Mouse (Mus musculus) thymus, postnatal 10 days (tissue): ENCODE data around the gene P3h3.
A peak's percentile ranks its signal among the peaks of the same experiment; 100 is the strongest.
"Not testable (repeated sequence)": the region's sequence is repeated elsewhere in the genome, so short reads cannot be mapped to it uniquely, and the experiment has no call there.

ENCODE experiments used
- DNase-seq, 2 experiments: peaks; one replicate each; pipeline ENCODE4 v3.0.0; 2021; ENCODE audit warnings: low spot score in 2 of 2

P3h3 gene

DNA sequence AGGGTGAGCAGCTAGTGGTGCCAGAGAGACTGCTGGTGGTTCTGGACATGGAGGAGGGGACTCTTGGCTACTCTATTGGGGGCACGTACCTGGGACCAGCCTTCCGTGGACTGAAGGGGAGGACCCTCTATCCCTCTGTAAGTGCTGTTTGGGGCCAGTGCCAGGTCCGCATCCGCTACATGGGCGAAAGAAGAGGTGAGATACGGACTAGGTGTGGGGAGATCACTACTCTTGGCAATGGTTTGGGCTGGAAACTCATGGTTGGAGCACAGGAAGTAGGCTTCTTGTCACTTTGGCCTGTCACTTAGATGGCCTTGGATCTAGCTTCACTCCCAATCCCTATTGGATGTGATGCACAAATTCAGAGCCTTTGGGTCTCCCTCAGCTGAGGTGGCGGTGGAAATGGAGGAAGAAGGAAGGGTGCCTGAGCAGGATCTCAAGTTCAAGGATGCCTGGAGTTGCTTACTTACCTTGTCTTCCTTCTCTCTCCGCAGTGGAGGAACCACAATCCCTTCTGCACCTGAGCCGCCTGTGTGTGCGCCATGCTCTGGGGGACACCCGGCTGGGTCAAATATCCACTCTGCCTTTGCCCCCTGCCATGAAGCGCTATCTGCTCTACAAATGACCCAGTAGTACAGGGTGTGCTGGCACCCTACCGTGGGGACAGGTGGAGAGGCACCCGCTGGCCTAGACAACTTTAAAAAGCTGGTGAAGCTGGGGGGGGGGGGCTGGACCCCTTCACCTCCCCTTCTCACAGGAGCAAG, 47.6 kb downstream of the P3h3 start:
- no peak for DNase-seq

DNA sequence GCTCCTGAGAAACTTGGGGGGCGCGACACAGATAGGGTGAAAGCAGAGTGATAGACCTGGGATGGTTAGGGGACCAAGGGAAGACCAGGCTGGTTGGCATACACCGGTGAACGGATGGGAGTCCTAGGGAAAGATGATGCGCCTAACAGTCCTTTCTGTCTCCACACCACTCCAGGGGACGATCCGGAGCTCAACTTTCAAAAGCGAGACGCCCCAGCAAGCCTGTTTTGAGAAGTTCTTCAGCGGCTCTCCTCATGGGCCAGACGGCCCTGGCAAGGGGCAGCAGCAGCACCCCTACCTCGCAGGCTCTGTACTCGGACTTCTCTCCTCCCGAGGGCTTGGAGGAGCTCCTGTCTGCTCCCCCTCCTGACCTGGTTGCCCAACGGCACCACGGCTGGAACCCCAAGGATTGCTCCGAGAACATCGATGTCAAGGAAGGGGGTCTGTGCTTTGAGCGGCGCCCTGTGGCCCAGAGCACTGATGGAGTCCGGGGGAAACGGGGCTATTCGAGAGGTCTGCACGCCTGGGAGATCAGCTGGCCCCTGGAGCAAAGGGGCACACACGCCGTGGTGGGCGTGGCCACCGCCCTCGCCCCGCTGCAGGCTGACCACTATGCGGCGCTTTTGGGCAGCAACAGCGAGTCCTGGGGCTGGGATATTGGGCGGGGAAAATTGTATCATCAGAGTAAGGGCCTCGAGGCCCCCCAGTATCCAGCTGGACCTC, 48.3 kb downstream of the P3h3 start:
- peak; percentile 34 to 60 for DNase-seq

DNA sequence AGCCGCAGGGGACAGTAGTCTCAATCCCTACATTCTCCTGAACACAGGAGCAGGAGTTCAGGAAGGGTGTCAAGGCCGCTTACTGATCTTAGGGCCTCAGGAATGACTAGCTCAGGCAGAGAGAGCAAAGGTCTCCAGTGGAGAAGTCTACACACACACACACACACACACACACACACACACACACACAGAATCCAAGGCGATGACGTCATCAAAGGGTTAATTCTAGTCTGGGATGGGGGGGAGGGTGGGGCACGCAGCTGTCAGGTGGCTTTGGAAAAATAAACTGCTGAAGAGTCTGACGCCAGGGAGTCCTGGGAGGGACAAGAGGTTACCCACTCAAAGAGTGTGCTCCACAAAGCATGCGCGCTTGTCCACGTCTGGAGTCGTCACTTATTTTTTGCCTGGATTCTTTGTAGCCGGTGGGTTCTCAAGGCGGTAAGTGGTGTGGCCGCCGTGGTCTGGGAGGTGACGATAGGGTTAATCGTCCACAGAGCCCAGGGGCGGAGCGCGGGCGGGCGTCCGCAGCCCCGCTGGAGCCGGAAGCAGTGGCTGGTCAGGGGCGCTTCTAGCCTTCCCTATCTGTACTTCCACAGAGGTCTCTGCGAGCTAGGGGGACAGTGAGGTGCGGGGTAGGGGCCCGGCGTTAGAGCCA, 49.1 kb downstream of the P3h3 start, which contains the start of gene Spsb2:
Gene Spsb2 (plus strand): TSS at position 304 of the 655 bp plus-strand sequence.
- DNase-seq, result no peak

DNA sequence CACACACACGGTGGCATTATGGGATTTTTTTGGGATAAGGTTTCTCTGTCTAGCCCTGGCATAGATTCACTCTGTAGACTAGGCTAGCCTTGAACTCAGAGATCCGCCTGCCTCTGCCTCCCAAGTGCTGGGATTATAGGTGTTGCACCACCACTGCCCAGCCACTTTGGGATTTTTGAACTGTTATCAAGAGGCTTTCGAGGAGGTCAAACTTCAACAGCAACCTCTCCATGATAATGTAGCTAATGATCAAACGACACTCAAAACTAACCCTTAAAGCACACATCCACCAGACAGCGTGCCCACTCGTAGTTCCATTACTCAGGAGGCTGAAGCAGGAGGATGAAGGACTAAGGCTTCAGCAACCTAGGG, 49.6 kb downstream of the P3h3 start:
- DNase-seq, result no peak

DNA sequence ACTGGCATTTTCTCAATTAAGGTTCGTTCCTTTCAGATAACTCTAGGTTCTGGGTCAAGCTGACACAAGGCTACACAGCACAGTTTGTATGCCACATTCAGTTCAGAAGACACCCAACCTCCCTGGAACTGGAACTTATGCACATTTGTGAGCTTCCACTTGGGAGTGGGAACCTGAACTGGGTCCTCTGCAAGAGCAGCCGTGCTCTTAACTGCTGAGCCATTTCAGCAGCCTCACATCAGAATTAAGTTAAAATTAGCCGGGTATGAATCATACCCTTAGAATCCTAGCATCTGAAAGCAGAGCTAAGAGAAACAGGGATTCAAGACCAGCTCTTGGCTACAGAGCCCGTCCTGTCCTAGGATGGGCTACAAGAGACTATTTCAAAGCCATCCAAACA, 50.2 kb downstream of the P3h3 start:
- DNase-seq, result no peak

DNA sequence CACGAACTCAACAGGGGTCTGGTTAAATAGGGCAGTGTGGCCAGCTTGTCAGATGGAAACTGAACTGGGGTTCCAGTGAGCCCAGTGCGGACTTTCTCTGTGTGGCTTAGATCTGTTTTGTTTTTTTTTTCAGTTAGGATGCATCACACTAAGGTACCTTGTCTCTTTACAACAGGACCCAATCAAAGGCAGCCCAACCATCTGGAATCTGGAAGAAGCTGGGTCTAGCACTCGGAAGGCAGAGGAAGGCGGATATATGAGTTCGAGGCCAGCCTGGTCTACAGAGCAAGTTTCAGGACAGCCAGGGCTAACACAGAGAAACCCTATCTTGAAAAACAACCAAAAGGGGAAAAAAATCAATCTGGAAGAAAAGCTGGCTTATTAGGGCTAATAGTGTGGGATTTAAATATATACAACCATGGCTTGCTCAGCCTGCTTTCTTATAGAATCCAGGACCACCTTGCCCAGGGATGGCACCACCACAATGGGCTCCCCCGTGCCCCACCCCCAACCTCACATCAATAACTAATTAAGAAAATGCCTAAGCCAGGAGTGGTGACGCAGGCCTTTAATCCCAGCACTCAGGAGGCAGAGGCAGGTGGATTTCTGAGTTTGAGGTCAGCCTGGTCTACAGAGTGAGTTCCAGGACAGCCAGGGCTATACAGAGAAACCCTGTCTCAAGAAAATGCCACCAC, 51.0 kb downstream of the P3h3 start:
- no peak for DNase-seq

DNA sequence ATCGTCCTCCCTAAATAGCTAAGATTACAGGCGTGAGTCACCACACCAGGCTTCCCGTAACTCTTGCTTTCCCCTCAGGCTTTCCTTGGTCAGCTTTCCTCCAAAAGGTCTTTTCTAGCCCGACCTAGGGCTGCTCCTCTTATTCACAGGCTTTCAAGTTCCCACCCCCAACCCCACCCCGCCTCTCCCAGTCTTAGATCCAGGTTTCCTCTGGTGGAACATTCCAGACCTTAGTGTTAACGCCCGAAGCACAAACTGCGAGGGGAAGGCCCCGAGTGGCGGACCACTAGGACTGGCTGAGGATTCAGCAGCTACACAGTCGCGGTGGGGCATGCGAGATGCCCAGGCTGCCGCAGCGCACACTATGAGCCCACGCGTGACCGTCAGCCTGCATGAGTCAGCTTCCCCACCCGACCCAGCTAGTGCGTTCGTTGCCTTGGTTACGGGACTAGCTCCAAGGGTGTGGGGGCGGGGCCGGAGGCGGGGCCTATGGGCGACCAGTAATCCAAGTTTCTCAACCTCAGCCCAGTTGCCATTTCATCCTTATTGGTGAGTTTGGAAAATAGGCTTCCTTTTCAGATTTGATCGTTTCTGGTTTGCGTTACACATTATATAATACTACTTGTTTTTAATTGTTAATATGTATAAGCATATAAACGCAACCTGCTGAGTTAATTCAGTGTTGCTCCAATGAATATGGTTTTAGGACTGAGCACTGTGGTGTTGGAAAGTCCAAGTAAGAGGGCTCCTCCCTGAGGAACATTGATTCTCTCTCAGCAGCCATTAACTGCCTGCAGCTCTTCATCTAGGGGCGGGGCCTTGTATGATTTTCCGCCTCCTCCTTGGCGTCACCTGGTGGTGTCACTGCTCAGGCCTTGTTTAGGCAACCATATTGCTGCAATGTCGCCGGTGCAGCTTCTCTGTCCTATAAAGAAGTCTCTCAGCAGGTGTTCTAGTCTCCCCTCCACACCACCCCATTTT, 51.9 kb downstream of the P3h3 start:
- DNase-seq, result peak; percentile 61 to 66

DNA sequence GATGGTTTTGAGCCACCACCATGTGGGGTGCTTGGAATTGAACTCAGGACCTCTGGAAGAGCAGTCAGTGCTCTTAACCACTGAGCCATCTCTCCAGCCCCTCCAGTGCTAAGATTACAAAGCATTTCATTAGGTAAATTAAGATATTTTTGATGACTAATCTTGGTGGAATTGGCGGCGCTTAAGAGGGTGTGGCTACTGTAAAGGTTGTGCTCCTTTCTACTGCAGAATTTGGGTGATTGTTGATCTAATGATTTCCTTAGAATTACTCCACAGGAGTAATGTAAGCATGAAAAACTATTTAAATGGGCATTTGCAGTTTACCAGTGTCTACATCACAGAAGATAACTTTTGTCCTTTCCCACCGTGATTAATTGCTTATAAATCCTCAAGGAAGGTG, 53.2 kb downstream of the P3h3 start:
- DNase-seq, result no peak

DNA sequence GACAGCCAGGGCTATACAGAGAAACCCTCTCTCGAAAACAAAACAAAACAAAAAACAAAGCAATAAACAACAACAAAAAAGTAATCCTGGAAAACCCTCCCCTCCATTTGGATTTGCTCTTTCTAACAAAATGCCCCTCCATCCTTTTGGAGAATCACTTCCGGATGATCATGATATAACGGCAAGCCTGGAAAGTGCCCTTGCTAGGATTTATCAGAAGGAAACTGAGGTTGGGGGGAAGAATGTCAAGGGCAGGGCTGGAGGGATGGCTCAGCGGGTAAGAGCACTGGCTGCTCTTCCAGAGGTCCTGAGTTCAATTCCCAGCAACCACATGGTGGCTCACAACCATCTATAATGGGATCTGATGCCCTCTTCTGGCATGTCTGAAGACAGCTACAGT, 53.9 kb downstream of the P3h3 start:
- not testable (repeated sequence) for DNase-seq

DNA sequence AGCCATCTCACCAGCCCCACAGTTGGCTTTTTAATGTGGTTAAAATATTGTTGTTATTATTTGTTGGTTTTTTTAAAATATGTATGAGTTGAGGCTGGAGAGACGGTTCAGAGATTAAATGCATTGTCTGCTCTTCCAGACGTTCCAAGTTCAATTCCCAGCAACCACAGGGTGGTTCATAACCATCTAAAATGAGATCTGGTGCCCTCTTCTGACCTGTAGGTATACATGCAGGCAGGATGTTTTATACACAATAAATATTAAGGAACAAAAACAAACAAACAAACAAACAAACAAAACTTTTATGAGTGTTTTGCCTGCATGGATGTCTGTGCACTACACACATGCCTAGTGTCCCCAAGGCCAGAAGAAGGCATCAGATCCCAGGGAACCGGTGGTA, 54.5 kb downstream of the P3h3 start:
- DNase-seq, result no peak

DNA sequence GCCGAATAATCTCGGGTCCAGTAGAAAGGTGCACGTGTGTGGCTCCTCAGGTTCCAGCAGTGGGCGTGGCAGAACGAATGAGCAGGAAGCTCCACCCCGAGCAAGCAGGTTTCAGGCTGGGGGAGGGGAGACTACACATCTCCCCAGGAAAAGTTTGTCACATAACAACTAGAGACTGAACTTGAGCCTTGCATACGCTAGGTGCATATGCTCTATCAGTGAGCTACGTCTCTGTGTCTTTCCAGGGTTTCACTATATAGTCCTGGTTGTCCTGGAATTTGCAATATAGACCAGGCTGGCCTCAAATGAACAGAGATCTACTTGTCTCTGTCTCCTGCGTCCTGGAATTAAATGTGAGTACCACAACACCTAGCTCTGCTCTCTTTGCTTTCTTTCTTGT, 55.2 kb downstream of the P3h3 start:
- not testable (repeated sequence) for DNase-seq

DNA sequence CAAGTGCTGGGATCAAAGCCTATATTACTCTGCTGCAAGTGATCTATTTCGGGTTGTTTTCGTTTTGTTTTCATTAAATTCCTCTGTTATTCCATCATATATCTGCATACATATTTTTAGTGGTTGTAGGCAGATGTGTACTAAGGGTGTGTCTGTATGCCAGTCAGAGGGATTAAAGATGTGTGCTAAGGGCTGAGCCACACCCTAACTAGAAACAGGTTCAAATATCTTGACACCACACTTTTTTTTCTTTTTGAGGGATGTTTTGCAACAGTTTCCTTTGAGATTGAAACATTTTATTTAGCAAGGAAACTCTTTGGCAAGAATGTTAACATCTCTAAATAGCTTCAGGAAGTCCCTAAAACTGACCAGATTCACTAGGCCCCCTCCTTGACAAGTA, 61.4 kb downstream of the P3h3 start:
- DNase-seq, result no peak

DNA sequence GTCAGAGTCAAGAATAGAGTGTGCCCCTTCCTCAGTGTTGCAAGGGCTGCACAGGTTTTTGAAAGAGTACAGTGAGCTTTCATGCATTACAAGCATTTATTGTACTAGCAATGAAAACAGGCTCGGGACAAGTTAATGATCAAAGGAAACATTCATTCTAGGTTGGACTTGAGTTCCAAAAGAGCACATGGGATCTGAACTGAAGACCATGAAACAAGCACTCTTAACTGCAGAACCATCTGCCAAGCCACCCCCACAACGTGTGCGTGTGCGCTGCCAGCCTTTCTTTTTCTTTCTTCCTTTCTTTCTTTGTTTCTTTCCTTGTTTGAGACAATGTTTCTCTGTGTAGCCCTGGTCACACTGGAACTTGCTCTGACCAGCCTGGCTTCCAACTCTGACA, 61.8 kb downstream of the P3h3 start:
- DNase-seq, result no peak

DNA sequence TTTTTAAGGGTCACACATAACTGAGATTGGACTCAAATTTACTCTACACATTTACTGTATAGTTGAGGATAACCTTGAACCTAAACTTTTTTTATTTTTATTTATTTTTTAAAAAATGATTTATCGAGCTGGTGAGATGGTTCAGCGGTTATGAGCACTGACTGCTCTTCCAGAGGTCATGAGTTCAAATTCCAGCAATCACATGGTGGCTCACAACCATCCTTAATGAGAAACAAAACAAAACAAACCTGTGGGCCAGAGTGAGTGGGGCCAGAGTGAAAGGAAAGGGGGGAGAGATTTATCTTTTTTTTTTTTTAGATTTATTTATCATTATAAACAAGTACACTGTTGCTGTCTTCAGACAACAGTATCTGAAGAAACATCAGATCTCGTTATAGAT, 65.6 kb downstream of the P3h3 start:
- DNase-seq, result no peak
